Mouse (Mus musculus) gastrocnemius, postnatal 36 days (tissue): ENCODE measurements at regions not wholly inside any gene's neighbourhood (a gene's known extent, or its start where the extent isn't known, plus 50 kb on each side); places are given as distances from the start of the nearest gene placed in this dataset.

Source experiments
- DNase-seq, 2 experiments: peaks; one replicate each; pipeline ENCODE4 v3.0.0; 2022
- intact Hi-C: fragments of 180-260 bp; cut with DNase I; formaldehyde crosslinking; loops from one replicate; pipeline ENCODE4 v1.15.1; 2025

DNA sequence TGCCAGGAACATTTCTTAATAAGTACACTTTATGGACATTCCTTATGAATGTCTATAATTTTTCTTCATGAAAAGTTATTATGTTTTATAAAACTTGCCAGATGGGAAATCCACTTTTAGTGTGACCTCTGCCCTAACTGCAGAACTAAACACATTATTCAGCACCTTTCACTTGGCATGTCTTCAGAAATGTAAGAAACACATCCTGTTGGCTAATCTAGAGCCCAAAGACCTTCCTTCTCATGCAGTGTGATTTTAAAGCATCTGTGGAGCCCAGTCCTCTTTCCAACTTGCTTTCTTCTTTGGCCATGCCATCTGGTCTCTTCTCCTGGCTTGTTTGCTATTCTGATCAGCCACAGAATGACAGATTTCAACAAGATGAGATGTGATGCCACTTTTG, 163.6 kb upstream of the Ghitm start:
- DNase-seq = no peak
- intact Hi-C loops = no loop called here

- DNase-seq = no peak
- intact Hi-C loops = no loop called here
Observed at GRCm38 (mm10) chr14:37296531-37296930, 161.5 kb upstream of the Ghitm start.

- intact Hi-C loops = no loop called here
- DNase-seq = no peak
Observed at GRCm38 (mm10) chr14:37292084-37292860, 157.2 kb upstream of the Ghitm start.

DNA sequence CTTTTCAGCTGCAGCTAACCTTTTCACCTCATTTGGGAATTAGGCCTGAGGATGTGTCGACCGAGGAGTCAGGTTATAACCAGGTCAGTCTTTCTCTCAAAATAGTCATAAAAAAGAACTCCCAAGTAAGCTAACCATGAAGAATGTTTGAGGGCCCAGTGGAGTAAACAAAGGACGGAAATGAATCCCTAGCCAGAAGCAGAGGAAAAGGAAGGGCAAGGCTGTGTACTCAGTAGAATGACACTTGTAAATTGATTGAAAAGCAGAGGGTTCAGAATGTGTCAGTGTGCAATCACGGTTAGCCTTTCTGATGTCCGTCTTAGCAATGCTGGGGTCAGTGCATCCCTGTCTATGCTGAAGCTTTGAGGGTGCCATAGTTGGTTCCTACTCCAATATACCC, 149.3 kb upstream of the Ghitm start:
- intact Hi-C loops = no loop called here
- no peak for DNase-seq

GRCm38 (mm10) chr14:37279356-37279755, 144.3 kb upstream of the Ghitm start:
- intact Hi-C loops = no loop called here
- DNase-seq = no peak

- intact Hi-C loops = no loop called here
- DNase-seq = no peak
Observed at GRCm38 (mm10) chr14:37276728-37277695, 141.9 kb upstream of the Ghitm start.

DNA sequence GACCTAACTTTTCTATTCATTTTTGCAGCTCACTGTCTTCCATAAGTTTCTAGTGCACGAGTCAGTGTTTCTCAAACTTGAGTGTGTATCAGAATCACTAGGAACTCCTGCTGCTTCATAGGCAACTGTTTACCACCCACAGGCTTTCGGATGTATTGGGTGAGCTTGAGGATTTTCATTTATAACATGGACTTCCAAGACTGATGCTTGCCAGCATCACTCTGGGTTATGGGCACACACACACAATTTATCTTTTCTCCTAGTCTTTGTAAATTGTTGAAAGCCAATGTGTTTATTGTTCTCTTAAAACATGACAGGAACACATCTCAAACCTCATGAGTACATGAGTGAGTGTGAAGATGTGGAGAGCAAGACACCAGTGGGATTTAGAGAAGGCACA, 137.0 kb upstream of the Ghitm start:
- no peak for DNase-seq
- intact Hi-C loops = no loop called here

DNA sequence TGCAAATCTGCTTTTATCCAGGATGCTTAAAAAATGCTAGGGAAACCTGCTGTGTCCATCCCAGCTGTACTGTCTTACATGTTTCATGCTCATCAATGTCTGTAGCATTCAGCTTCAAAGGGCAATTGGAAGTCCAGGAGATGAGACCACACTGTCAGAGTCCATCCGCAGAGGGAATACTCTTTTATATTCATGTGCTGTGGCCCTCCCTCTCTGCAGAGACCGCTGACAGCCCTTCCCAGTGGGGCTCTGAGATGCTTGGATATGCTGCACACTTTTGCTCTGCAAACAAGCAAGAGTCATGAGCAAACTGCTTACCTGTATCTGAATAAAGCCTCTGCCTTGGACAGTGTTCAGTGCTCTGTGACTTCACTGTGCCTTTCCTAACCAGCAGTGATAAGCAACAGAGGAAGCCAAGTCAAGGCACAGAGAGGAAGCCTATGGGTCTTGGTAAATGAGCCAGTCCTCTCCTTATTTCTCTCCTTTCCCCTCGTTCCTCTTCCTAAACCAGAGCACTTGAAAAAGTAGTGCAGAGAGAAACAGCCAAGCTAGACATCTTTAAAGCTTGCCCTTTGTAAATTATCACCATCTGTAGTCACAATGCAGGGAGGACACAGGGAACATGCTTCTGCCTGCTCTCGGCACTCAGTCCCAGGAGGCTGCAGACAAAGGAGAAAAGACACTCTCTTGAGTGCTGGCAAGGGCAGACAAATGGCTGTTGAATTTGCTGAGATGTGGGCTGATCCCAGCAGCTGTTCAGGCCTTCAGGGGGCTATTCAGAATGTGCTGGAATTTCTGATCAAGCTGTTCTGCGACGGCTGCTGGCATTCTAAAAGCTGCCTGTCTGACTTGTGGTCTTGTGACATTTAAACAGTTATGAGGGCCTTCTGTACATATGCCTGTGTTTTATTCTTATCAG, 136.2 kb upstream of the Ghitm start:
- intact Hi-C loops = no loop called here
- DNase-seq = no peak

DNA sequence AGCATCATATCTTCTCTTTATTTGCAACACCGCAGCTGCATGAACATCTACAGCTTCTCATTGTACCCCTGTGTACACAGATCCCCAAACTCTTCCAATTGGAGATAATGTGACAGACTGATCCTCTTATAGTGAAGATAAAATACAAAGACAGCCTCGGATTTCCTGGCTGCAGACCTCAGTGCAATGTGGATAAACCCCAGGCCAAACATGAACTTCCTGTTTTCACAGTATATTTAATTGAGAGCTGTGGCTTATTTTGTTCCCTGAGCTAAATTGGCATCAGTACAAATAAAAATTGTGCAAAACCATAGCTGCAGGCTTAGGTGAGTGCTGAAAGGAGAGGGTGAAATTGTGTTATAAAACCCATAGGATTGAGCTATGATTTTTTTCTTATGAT, 134.8 kb upstream of the Ghitm start:
- DNase-seq = no peak
- intact Hi-C loops = no loop called here

GRCm38 (mm10) chr14:37238632-37239032, 103.6 kb upstream of the Ghitm start:
- intact Hi-C loops = no loop called here
- DNase-seq = peak; percentile 22 to 29

DNA sequence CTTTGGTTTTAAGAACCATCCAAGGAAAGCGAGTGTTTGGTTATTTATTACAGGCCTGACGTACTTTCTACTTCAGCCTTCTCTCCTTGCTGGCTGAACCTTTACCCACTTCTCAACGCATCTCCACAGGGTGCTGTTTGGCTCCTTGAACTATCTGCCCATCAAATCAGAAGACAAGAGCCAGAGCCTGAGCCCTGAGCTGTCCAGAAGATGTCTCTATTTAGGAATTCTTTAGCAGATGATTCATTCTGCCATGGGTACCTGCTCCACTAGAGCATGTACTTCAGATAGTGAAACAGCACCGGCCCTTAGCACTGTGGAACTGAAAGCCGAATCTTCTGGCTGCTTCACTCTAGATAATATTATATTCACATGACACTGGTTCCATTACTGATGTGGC, 102.1 kb upstream of the Ghitm start:
- intact Hi-C loops = no loop called here
- DNase-seq = no peak

DNA sequence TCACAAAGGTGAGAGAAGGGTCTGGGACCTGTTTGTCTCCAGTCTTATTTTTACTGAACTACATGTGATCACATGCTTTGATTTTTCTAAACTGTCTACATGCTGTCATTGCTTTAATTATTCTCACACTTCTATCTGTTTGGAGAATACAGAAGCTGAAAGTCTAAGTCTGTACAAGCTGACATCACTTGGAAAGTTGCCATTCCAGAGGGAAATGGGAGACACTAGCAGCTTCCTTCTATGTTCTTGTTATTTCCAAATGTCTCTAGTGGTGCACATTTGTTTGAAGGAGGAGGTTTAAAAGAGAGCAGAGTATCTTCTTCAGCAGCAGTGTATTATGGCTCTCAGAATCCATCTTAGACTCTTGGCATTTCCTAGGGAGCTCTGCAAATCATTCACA, 73.2 kb upstream of the Ghitm start:
- intact Hi-C loops = no loop called here
- DNase-seq = no peak

GRCm38 (mm10) chr14:37189795-37190194, 54.7 kb upstream of the Ghitm start:
- intact Hi-C loops = no loop called here
- no peak for DNase-seq
